Mouse (Mus musculus) ES-CJ7 (cell line): ENCODE results near the gene Crlf2.

Experiments
- DNase-seq: peaks from one replicate; pipeline ENCODE4 v3.0.0; 2011; ENCODE audit warnings: low read depth, low spot score

Gene Crlf2

DNA sequence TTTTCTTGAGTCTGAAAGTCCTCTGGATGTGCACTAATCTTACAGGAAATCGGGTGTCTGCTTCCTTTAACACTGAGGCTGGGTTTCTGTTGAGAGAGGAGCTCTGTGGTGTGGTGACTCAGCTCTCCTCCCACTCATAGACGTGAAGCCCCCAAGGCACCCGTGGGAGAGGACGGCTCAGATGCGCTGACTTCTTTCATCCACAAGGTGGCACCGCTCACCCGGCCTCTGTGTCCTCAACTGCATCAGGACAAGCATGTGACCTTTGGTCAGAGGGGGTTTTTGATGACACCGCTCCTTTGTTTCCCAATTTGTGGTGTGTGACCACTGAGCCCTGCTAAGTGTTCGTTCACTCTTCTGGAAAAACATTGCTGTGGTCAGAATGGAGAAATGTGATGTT lies 10.1 kb downstream of the Crlf2 start:
- DNase-seq, result peak; percentile 69

DNA sequence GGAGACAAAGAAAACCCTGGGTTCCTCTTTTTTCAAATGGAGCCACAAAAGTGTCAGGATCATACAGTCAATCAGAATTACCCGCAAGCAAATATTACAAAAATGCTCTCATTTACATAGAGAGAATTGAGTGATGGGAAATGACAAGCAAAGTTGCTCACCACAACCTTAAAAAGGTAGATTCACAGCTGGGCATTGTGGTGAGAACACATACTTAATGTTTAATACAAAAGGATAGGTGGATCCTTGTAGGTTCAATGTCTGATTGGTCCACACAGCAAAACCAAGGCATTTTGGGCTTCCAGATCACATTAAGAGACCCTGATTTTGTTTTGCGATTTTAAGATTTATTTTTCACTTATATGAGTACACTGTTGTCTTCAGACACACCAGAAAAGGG lies 11.7 kb downstream of the Crlf2 start:
- DNase-seq, result no peak

DNA sequence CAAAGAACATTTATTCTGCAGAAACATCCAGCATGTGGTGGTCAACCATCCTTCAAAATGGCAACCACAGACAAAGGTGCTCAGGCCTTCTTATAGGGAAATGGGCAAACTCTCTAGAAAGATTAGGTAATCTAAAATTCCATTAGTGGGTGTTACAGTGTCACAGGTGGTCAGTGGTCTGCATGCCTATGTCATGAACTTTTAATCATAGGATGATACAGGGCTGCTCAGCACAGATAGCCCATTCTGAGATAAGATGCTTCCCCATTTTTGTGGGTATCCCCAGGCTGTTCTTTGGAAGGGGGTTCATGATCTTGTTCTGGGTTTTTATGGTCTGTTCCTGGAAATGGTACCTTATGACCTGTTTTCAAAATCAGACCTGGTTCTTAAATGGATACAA lies 49.1 kb downstream of the Crlf2 start:
- no peak for DNase-seq

DNA sequence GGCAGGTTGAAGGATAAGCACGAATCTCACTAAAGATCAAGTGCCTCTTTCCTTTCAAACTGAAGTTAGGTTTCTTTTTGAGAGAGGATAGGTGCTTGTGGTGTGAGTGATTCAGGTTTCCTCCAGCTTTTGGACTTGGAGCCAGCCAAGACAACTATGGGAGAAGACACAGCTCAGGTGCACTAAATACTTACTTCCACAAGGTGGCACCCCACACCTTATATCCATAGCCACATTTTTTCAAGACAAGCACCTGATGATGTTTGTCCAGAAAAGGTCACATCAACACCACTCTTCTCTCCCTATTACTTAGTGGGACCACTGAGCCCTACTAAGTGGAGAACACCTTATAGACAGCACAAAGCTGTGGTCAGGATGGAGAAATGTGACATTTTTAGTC lies 52.1 kb downstream of the Crlf2 start:
- DNase-seq, result peak; percentile 76
